Mouse (Mus musculus) C2C12 (cell line): ENCODE data around the gene Gm9048. TPM values are rescaled to one million over a fixed set of nuclear protein-coding genes. Genes with fewer than 3 reads are reported as not detected.
"Not testable (repeated sequence)": the region's sequence is repeated elsewhere in the genome, so short reads cannot be mapped to it uniquely, and the experiment has no call there.

Source experiments
- H3K27me3 ChIP-seq: one replicate; pipeline ENCODE4 v1.6.1; 2011; ENCODE audit not compliant: control insufficient read depth, insufficient read depth, insufficient read length
- H3K36me3 ChIP-seq: one replicate; pipeline ENCODE4 v1.6.1; 2011; ENCODE audit not compliant: control insufficient read depth, insufficient read depth
- H3K4me3 ChIP-seq: one replicate; pipeline ENCODE4 v1.5.1; 2011; ENCODE audit warnings: mild to moderate bottlenecking, control low read depth; ENCODE audit not compliant: poor library complexity, insufficient read depth, severe bottlenecking
- H3K79me2 ChIP-seq: one replicate; pipeline ENCODE4 v1.6.1; 2011; ENCODE audit not compliant: control insufficient read depth, insufficient read depth
- H3K79me3 ChIP-seq: one replicate; pipeline ENCODE4 v1.6.1; 2011; ENCODE audit warnings: low read depth, control low read depth
- H3ac ChIP-seq: one replicate; pipeline ENCODE3; 2011; ENCODE audit warnings: low read depth; ENCODE audit not compliant: control insufficient read depth, insufficient read length
- CEBPB ChIP-seq: IDR thresholded peaks from one replicate; pipeline ENCODE4 v1.6.1; 2011; ENCODE audit warnings: low read depth, mild to moderate bottlenecking, control low read depth, moderate library complexity
- CTCF ChIP-seq: IDR thresholded peaks from one replicate; pipeline ENCODE4 v1.5.1; 2011; ENCODE audit not compliant: control insufficient read depth, insufficient read depth, insufficient read length
- FOSL1 ChIP-seq: IDR thresholded peaks from one replicate; pipeline ENCODE4 v1.8.0; 2011; ENCODE audit warnings: mild to moderate bottlenecking, low read length; ENCODE audit not compliant: poor library complexity, insufficient read depth, severe bottlenecking
- MAX ChIP-seq: IDR thresholded peaks from one replicate; pipeline ENCODE4 v1.6.1; 2011; ENCODE audit warnings: mild to moderate bottlenecking, control low read depth
- MYOD1 ChIP-seq: IDR thresholded peaks from one replicate; pipeline ENCODE4 v1.6.1; 2011; ENCODE audit warnings: low read depth; ENCODE audit not compliant: control insufficient read depth, insufficient read length
- MYOG ChIP-seq: IDR thresholded peaks from one replicate; pipeline ENCODE4 v1.6.1; 2011; ENCODE audit not compliant: control insufficient read depth, insufficient read length; ENCODE audit errors: extremely low read depth
- USF1 ChIP-seq: IDR thresholded peaks from one replicate; pipeline ENCODE4 v1.6.1; 2011; ENCODE audit warnings: low read depth, mild to moderate bottlenecking, control low read depth, moderate library complexity
- polyA plus RNA-seq: library from polyadenylated mRNA; unstranded; fragments of >200 nt; fragmentation: generic; extraction: Trizol; gene quantifications from one replicate; pipeline ENCODE4 v1.2.1, GENCODE M21; 2012; ENCODE audit warnings: missing spikeins

The Gm9048 gene
- polyA plus RNA-seq, 1 experiment: not detected

GRCm38 (mm10) chr10:118319024-118319423, 29.5 kb downstream of the Gm9048 start:
- H3K36me3 ChIP-seq: no peaks in the 10 kb centered on the region
- no peaks in the 10 kb centered on the region for H3K79me3 ChIP-seq
- TF ChIP-seq MYOD1: no peak
- no peak for TF ChIP-seq CEBPB
- TF ChIP-seq MAX: no peak
- TF ChIP-seq MYOG: no peak
- no peak for TF ChIP-seq FOSL1
- TF ChIP-seq CTCF: no peak
- TF ChIP-seq USF1: no peak
- no peaks in the 10 kb centered on the region for H3K79me2 ChIP-seq
- no peak overlapping the region for H3K4me3 ChIP-seq
- no peak overlapping the region for H3ac ChIP-seq
- no peaks in the 10 kb centered on the region for H3K27me3 ChIP-seq

GRCm38 (mm10) chr10:118302133-118302532, 46.3 kb downstream of the Gm9048 start:
- not testable (repeated sequence) for H3K79me2 ChIP-seq, H3K27me3 ChIP-seq, H3ac ChIP-seq, H3K4me3 ChIP-seq, H3K36me3 ChIP-seq, H3K79me3 ChIP-seq

Other genes starting within 250 kb of the Gm9048 start
- 7.2 TPM for gene Mdm1, start 206.9 kb downstream of the Gm9048 start, polyA plus RNA-seq
- gene Il22, start 143.7 kb downstream of the Gm9048 start, polyA plus RNA-seq: not detected
- 0.01 TPM for gene Gm32717, start 107.9 kb downstream of the Gm9048 start, polyA plus RNA-seq
- gene Gm32802, start 90.0 kb downstream of the Gm9048 start, polyA plus RNA-seq: 0.01 TPM
- not detected for gene Iltifb, start 53.6 kb downstream of the Gm9048 start, polyA plus RNA-seq
- not detected for gene Gm9040, start 21.7 kb downstream of the Gm9048 start, polyA plus RNA-seq
- gene Gm9044, start 16.3 kb downstream of the Gm9048 start, polyA plus RNA-seq: not detected
- 0.02 TPM for gene Gm9045, start 10.8 kb downstream of the Gm9048 start, polyA plus RNA-seq
- gene Gm9046, start 5.4 kb downstream of the Gm9048 start, polyA plus RNA-seq: not detected
- gene Gm9049, start 5.4 kb upstream of the Gm9048 start, polyA plus RNA-seq: 0.02 TPM
- not detected for gene Ifng, start 92.4 kb upstream of the Gm9048 start, polyA plus RNA-seq